Mouse (Mus musculus): ENCODE data around the gene Aqp12. TPM values are rescaled to one million over a fixed set of nuclear protein-coding genes. Genes with fewer than 3 reads are reported as not detected.

The Aqp12 gene
- total and polyA plus RNA-seq, 2 experiments = 0.37 TPM; not detected in 1

DNA sequence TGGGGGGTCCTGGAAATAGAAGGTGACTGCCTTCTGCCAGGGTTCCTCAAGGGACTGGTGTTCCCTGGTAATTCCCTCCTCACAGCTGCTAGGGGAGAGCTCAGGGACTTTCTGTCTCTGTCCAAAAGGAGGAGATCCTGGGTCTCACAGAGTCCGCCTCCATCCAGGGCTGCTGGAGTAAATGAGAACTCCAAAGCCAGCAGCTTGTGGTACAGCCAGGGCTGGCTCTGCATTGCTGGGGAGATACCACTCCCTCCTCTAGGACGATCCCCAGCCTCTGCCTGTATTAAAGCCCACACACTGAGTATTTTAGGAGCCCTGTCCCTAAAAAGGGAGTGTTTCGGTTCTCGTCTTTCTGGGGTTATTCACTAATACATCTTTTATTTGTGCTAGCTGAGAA lies 14.5 kb downstream of the Aqp12 start:
- no peak overlapping the region for H3K9ac ChIP-seq (ENCODE audit: low read depth, low read length)
- DNase-seq (ENCODE audit: extremely low read depth, low read depth, low spot score) = no peak
- no peaks in the 10 kb centered on the region for H3K79me2 ChIP-seq (ENCODE audit: control insufficient read depth, insufficient read depth, low read length)
- H3K27ac ChIP-seq (replicated peaks; ENCODE audit: insufficient read depth, low read depth, low read length) = no peak overlapping the region
- H3K4me3 ChIP-seq (ENCODE audit: insufficient read depth, low read depth, low read length) = no peak overlapping the region
- H3K4me1 ChIP-seq (ENCODE audit: control insufficient read depth, insufficient read depth, low read length) = no peaks in the 10 kb centered on the region
- 80% methylated on average over 4 of the region's 4 CpGs for WGBS
- TF ChIP-seq POLR2A (IDR thresholded peaks at IDR 0.05; ENCODE audit: extremely low read depth, insufficient read depth, low read length) (no peak), CTCF (IDR thresholded peaks at IDR 0.05; ENCODE audit: low read depth, low read length) (no peak)
- no peaks in the 10 kb centered on the region for H3K27me3 ChIP-seq (ENCODE audit: control insufficient read depth, insufficient read depth, low read length)
- H3K36me3 ChIP-seq (ENCODE audit: control insufficient read depth, insufficient read depth, low read length) = no peaks in the 10 kb centered on the region

DNA sequence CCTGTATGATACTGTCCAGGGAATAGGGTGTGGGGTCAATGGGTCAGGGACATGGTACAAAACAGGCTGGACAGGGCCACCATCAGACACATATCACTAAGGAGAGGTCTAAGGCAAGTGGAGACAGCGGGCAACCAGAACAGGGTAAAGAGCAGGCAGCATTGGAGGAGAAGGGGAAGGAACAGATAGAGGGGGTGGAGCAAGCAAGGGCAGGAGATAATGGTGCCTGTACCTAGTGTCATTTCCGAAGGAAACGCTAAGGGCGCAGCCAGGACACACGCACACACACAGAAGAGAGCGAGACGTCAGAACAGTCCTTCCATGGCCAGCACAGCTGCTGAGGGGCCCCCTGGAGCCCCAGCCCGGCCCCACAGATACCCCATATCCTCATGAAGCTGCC lies 20.5 kb downstream of the Aqp12 start:
- DNase-seq (ENCODE audit: extremely low read depth, low read depth, low spot score) = no peak
- 90% methylated on average over 8 of the region's 8 CpGs for WGBS
- H3K27ac ChIP-seq (replicated peaks; ENCODE audit: insufficient read depth, low read depth, low read length) = no peak overlapping the region
- H3K4me3 ChIP-seq (ENCODE audit: insufficient read depth, low read depth, low read length) = no peak overlapping the region
- H3K79me2 ChIP-seq (ENCODE audit: control insufficient read depth, insufficient read depth, low read length) = no peaks in the 10 kb centered on the region
- TF ChIP-seq CTCF (IDR thresholded peaks at IDR 0.05; ENCODE audit: low read depth, low read length) (no peak), POLR2A (IDR thresholded peaks at IDR 0.05; ENCODE audit: extremely low read depth, insufficient read depth, low read length) (no peak)
- no peaks in the 10 kb centered on the region for H3K36me3 ChIP-seq (ENCODE audit: control insufficient read depth, insufficient read depth, low read length)
- peaks cover 5% of the 10 kb centered on the region for H3K4me1 ChIP-seq (ENCODE audit: control insufficient read depth, insufficient read depth, low read length)
- no peaks in the 10 kb centered on the region for H3K27me3 ChIP-seq (ENCODE audit: control insufficient read depth, insufficient read depth, low read length)
- H3K9ac ChIP-seq (ENCODE audit: low read depth, low read length) = no peak overlapping the region

DNA sequence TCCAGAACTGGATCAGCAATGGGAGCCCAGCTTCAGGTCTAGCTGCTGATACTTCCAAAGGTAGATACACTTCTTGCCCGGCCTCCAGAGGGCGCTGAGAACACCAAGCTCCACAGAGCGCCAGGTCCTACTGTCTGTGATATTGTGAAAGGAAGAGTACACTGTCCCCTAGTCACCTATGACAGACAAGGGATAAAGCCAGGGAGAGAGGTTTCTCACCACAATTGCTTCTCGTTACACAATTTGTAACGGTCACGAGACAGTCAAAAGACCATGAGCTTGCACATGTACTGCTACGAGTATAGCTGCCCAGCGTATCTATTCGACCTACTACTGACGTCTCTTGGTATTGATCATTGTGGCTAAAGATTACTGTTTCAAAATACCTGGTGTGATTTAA lies 23.3 kb downstream of the Aqp12 start:
- peaks cover 5% of the 10 kb centered on the region for H3K4me1 ChIP-seq (ENCODE audit: control insufficient read depth, insufficient read depth, low read length)
- no peak overlapping the region for H3K9ac ChIP-seq (ENCODE audit: low read depth, low read length)
- no peak overlapping the region for H3K27ac ChIP-seq (replicated peaks; ENCODE audit: insufficient read depth, low read depth, low read length)
- no peak overlapping the region for H3K4me3 ChIP-seq (ENCODE audit: insufficient read depth, low read depth, low read length)
- DNase-seq (ENCODE audit: extremely low read depth, low read depth, low spot score) = peak; percentile 100
- TF ChIP-seq CTCF (IDR thresholded peaks at IDR 0.05; ENCODE audit: low read depth, low read length) = peak; percentile 80
- no peak for TF ChIP-seq POLR2A (IDR thresholded peaks at IDR 0.05; ENCODE audit: extremely low read depth, insufficient read depth, low read length)
- H3K27me3 ChIP-seq (ENCODE audit: control insufficient read depth, insufficient read depth, low read length) = no peaks in the 10 kb centered on the region
- WGBS = 32% methylated on average over 10 of the region's 10 CpGs
- no peaks in the 10 kb centered on the region for H3K36me3 ChIP-seq (ENCODE audit: control insufficient read depth, insufficient read depth, low read length)
- H3K79me2 ChIP-seq (ENCODE audit: control insufficient read depth, insufficient read depth, low read length) = no peaks in the 10 kb centered on the region

DNA sequence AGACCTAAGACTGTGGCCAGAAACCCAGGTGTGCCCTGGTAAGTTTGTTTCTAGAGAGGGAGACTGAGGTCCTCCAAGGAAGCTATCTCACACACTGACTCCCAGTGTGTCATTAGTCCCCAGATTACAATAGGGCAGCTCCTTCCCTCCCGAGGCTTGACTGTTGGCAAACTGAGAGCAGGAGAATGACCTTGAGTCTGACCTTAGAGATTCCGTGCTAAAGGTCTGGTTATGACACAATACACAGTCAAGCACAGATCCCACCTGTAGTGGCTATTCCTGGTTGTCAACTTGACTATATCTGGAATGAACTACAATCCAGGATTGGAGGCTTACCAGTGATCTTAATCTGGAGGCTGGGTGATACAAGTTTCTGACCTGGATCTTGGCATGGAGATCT lies 23.9 kb downstream of the Aqp12 start:
- H3K4me1 ChIP-seq (ENCODE audit: control insufficient read depth, insufficient read depth, low read length) = peaks cover 5% of the 10 kb centered on the region
- 12% methylated on average over 2 of the region's 2 CpGs for WGBS
- H3K27me3 ChIP-seq (ENCODE audit: control insufficient read depth, insufficient read depth, low read length) = no peaks in the 10 kb centered on the region
- H3K9ac ChIP-seq (ENCODE audit: low read depth, low read length) = no peak overlapping the region
- H3K36me3 ChIP-seq (ENCODE audit: control insufficient read depth, insufficient read depth, low read length) = no peaks in the 10 kb centered on the region
- no peaks in the 10 kb centered on the region for H3K79me2 ChIP-seq (ENCODE audit: control insufficient read depth, insufficient read depth, low read length)
- TF ChIP-seq CTCF (IDR thresholded peaks at IDR 0.05; ENCODE audit: low read depth, low read length) = no peak
- TF ChIP-seq POLR2A (IDR thresholded peaks at IDR 0.05; ENCODE audit: extremely low read depth, insufficient read depth, low read length) = no peak
- DNase-seq (ENCODE audit: extremely low read depth, low read depth, low spot score) = peak; percentile 80
- H3K4me3 ChIP-seq (ENCODE audit: insufficient read depth, low read depth, low read length) = no peak overlapping the region
- H3K27ac ChIP-seq (replicated peaks; ENCODE audit: insufficient read depth, low read depth, low read length) = no peak overlapping the region

DNA sequence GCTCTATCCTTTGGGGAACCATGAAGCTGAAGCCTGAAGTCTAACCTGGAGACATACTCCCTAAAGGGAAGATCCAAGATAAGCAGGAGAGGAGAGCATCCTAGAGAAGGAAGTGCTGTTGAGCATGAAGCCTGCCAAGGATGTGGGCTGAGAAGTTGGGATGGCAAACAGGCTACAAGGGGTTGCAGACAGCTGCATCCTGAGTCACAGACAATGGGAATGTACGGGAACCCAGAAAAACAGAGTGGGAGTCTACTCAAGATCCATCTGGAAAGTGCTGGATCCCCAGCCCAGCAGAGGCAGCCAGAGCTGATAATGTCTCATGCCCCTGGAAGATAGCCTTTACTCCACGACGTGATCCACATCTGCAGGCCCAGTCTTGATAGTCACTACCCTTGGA lies 25.1 kb downstream of the Aqp12 start:
- no peaks in the 10 kb centered on the region for H3K79me2 ChIP-seq (ENCODE audit: control insufficient read depth, insufficient read depth, low read length)
- H3K4me1 ChIP-seq (ENCODE audit: control insufficient read depth, insufficient read depth, low read length) = peaks cover 5% of the 10 kb centered on the region
- no peaks in the 10 kb centered on the region for H3K27me3 ChIP-seq (ENCODE audit: control insufficient read depth, insufficient read depth, low read length)
- H3K36me3 ChIP-seq (ENCODE audit: control insufficient read depth, insufficient read depth, low read length) = no peaks in the 10 kb centered on the region
- no peak for DNase-seq (ENCODE audit: extremely low read depth, low read depth, low spot score)
- no peak for TF ChIP-seq POLR2A (IDR thresholded peaks at IDR 0.05; ENCODE audit: extremely low read depth, insufficient read depth, low read length)
- TF ChIP-seq CTCF (IDR thresholded peaks at IDR 0.05; ENCODE audit: low read depth, low read length) = no peak
- H3K9ac ChIP-seq (ENCODE audit: low read depth, low read length) = no peak overlapping the region
- no peak overlapping the region for H3K27ac ChIP-seq (replicated peaks; ENCODE audit: insufficient read depth, low read depth, low read length)
- no peak overlapping the region for H3K4me3 ChIP-seq (ENCODE audit: insufficient read depth, low read depth, low read length)
- 91% methylated on average over 3 of the region's 3 CpGs for WGBS

DNA sequence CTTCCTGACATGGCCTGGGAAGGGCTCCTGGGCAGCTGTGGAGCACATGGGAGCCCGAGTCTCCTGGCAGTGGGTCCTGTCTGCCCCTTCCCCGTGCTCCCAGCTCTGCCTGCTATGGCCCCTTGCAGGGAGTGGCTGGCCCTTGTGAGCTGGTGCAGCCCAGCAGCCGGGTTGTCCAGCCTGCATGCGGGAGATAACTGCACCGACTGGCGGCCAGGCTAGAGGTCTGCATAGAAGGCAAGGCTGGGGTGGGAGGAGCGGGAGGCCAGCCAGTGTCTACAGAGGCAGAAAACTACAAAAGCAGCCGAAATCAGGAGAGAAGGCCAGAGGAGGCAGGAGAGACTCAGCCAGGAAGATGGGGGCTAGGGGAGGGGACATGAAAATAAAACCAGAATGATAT lies 27.9 kb downstream of the Aqp12 start:
- Histone ChIP-seq H3K9ac (ENCODE audit: low read depth, low read length) (no peak overlapping the region), H3K4me3 (ENCODE audit: insufficient read depth, low read depth, low read length) (no peak overlapping the region), H3K27ac (replicated peaks; ENCODE audit: insufficient read depth, low read depth, low read length) (no peak overlapping the region), H3K4me1 (ENCODE audit: control insufficient read depth, insufficient read depth, low read length) (peaks cover 5% of the 10 kb centered on the region), H3K27me3 (ENCODE audit: control insufficient read depth, insufficient read depth, low read length) (no peaks in the 10 kb centered on the region), H3K36me3 (ENCODE audit: control insufficient read depth, insufficient read depth, low read length) (no peaks in the 10 kb centered on the region), H3K79me2 (ENCODE audit: control insufficient read depth, insufficient read depth, low read length) (no peaks in the 10 kb centered on the region)
- no peak for DNase-seq (ENCODE audit: extremely low read depth, low read depth, low spot score)
- TF ChIP-seq POLR2A (IDR thresholded peaks at IDR 0.05; ENCODE audit: extremely low read depth, insufficient read depth, low read length) = no peak
- WGBS = 64% methylated on average over 8 of the region's 8 CpGs

Data from liver, adult 2 months (tissue).